Mouse (Mus musculus): ENCODE data around the gene Rpl28.
A peak's percentile ranks its signal among the peaks of the same experiment; 100 is the strongest.

Gene Rpl28

GRCm38 (mm10) chr7:4835631-4836327, 43.1 kb downstream of the Rpl28 start:
- no peak for DNase-seq (ENCODE audit: inconsistent ontology term)

DNA sequence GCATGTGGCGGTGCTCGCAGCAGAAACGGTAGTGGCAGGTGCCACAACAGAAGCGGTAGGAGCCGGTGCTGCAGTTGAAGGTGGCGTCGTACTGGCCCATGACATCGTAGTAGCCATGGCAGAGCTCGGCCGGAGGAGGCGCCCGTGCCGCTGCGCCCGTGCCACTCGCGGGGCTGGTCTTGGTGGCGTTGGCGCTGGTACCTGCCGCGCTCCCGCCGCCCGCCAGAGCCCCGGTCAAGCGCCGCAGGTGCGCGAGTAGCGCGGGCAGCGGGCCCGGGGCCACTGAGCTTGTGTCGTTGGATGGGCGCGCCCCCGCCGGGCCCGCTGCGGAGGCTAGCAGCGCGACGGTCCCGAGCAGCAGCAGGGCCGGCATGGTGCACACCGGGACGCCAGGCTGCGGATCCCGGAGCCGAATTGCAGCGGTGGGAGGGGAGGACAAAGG, 43.7 kb downstream of the Rpl28 start:
- peak; percentile 68 for DNase-seq (ENCODE audit: inconsistent ontology term)

DNA sequence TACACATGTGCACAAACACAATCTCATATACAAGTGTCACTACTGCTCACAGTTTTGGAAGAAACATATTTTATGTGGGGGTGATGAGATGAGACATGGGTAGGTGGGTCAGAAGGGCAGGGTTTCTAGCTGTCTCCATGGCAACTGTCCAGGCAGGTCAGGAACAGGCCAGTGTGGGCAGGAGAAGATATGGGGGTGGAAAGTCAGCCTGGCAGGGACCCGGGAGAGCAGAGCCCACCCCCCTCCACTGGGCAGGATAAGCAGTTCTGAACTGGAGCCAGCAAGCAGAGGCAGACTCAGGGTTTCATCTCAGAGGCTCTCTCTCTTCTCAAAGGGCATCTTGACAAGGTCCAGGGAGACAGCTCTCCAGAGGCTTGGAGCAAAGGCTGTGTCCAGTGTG, 45.0 kb downstream of the Rpl28 start:
- no peak for DNase-seq (ENCODE audit: inconsistent ontology term)

DNA sequence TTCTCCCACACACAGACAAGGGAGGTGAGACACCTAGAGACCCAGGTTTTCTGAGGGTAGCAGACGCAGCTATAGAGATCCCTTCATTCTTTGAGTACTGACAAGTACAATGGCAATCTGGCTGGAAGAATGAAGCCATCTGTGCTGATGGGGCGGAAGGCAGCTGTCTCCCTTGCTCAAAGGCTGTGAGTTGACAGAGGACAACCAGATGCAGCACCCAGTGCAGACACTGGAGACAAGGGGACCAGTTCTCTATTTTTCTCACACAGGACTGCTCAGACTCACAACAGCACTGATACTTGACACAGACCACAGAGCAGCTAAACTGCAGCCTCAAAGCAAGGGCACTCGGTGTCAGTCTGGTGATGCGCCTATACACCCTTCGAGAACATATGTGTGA, 49.4 kb downstream of the Rpl28 start:
- no peak for DNase-seq (ENCODE audit: inconsistent ontology term)

DNA sequence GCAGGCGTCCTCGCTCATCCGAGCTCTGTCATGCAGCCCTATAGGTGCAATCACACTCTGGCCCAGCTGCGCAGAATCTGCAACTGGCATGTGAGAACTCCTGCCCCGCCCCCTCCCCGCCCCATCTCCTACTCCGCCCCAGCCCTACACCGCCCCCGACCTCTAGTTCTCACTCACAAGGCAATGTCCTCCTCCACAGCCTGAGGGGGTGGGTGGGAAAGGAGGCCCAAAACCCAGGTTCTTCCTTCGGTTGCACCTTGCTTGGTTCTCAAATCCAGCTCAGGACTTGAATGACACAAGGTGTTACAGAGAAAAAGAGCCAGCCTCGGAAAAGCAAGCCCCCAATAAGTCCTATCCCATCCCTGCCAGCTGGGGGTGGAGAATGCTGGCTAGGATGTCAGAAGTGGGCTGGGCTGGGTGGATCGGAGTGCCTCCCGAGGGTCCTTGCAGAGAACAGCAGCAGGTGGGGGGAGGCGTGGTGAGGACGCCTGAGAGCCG, 50.0 kb downstream of the Rpl28 start:
- DNase-seq (ENCODE audit: inconsistent ontology term), result no peak

DNA sequence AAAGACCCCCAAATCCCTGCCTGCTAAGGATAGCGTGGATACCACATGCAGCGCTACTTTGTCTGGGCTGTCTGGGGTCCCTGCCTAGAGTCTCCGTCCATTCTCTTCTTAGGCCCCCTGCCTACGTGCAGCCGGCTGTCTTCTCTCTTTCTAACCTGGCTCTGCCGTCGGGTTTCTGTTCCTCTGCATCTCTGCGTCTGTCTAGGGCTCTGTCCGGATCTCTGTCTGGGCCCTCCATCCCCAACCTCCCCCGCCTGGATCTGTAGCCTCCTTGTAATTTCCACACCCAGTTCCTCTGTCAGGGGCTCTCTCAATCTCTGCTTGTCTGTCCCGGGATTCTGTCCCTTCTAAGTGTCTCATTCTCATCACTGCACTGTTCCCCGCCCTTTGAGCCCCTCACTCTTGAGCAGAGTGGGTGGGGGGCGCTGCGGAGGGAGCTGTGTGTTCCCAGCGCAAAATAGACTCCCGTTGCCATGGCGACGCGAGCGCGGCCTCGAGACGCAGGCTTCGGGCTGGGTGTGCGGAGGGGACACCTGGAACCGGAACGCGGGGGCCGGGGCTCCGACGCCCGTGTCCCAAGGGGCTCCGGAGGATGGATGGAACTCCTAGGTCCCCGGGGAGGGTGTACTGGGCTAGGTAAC, 51.0 kb downstream of the Rpl28 start:
- DNase-seq (ENCODE audit: inconsistent ontology term), result no peak

GRCm38 (mm10) chr7:4844245-4844916, 51.7 kb downstream of the Rpl28 start, which contains the start of gene Shisa7:
Gene Shisa7, minus strand, starts transcription at chr7:4844696.
- no peak for DNase-seq (ENCODE audit: inconsistent ontology term)
